In genomic region chr1:154909554-154909953, GRCm38 (mm10) we compare ENCODE assay signal across 20 mouse cellular contexts.
"Had no signal": no experiment of that assay in that cellular context is flagged by ENCODE, and none has a peak within 500 bp of the region (broad histone marks: within the 10 kb centered on the region; RNA-seq: fewer than 3 reads in every experiment).

No protein-coding gene starts in this region.

- H3K9me3 ChIP-seq: liver, embryonic 12.5 days; midbrain, embryonic 13.5 days; midbrain, embryonic 15.5 days; neural tube, embryonic 12.5 days; stomach, embryonic 15.5 days had no signal

- H3K27ac ChIP-seq: liver, embryonic 12.5 days; liver, embryonic 14.5 days; macrophage; midbrain, embryonic 13.5 days; midbrain, embryonic 15.5 days; neural tube, embryonic 12.5 days; stomach, embryonic 15.5 days; stomach, postnatal 0 days had no signal

- H3K9ac ChIP-seq: liver, embryonic 12.5 days; liver, embryonic 14.5 days; lung, embryonic 14.5 days; midbrain, embryonic 13.5 days; midbrain, embryonic 15.5 days; neural tube, embryonic 12.5 days; stomach, embryonic 15.5 days had no signal

- H3K4me3 ChIP-seq: liver, embryonic 12.5 days; megakaryocyte, embryonic 14.5 days; midbrain, embryonic 13.5 days; midbrain, embryonic 15.5 days; neural tube, embryonic 12.5 days; stomach, embryonic 15.5 days had no signal

- DNase-seq: lung, embryonic 14.5 days; lung, postnatal 10 days; retina, postnatal 1 day; right cerebral cortex, adult 18-20 months; right cerebral cortex, postnatal 25 days; right cerebral cortex, postnatal 4 days; spleen, adult 18-20 months; thymus, adult 2 months; thymus, postnatal 25 days; thymus, postnatal 4 days had no signal

- H3K27me3 ChIP-seq: liver, embryonic 12.5 days; megakaryocyte, embryonic 14.5 days; midbrain, embryonic 13.5 days; midbrain, embryonic 15.5 days; neural tube, embryonic 12.5 days; stomach, embryonic 15.5 days had no signal

- ATAC-seq: liver, embryonic 12.5 days; midbrain, embryonic 13.5 days; midbrain, embryonic 15.5 days had no signal

- H3K4me1 ChIP-seq: liver, embryonic 12.5 days; megakaryocyte, embryonic 14.5 days; midbrain, embryonic 13.5 days; midbrain, embryonic 15.5 days; neural tube, embryonic 12.5 days; stomach, embryonic 15.5 days had no signal

- H3K4me2 ChIP-seq: liver, embryonic 12.5 days; lung, embryonic 14.5 days; midbrain, embryonic 11.5 days; midbrain, embryonic 13.5 days; midbrain, embryonic 15.5 days; neural tube, embryonic 12.5 days; stomach, embryonic 15.5 days had no signal

- H3K36me3 ChIP-seq: liver, embryonic 12.5 days; midbrain, embryonic 13.5 days; midbrain, embryonic 15.5 days; neural tube, embryonic 12.5 days; stomach, embryonic 15.5 days had no signal
